Mouse (Mus musculus) ES-Bruce4 (cell line): ENCODE results near the gene Marf1. TPM values are rescaled to one million over a fixed set of nuclear protein-coding genes. Genes with fewer than 3 reads are reported as not detected.
"Not testable (repeated sequence)": the region's sequence is repeated elsewhere in the genome, so short reads cannot be mapped to it uniquely, and the experiment has no call there.

ENCODE experiments used
- H3K27ac ChIP-seq: 2 replicates; pipeline ENCODE4 v1.5.1; 2012; ENCODE audit warnings: low read length, inconsistent platforms; ENCODE audit not compliant: insufficient read depth
- H3K27me3 ChIP-seq: 2 replicates; pipeline ENCODE4 v1.6.1; 2012; ENCODE audit warnings: mild to moderate bottlenecking, low read length, inconsistent platforms; ENCODE audit not compliant: control insufficient read depth, poor library complexity, insufficient read depth, severe bottlenecking
- H3K36me3 ChIP-seq: 2 replicates; pipeline ENCODE4 v1.6.1; 2012; ENCODE audit warnings: inconsistent platforms, mild to moderate bottlenecking, low read length, moderate library complexity; ENCODE audit not compliant: control insufficient read depth, poor library complexity, insufficient read depth, severe bottlenecking
- H3K4me1 ChIP-seq: one replicate; pipeline ENCODE4 v1.8.1; 2011; ENCODE audit warnings: low read length; ENCODE audit not compliant: control insufficient read depth, insufficient read depth
- H3K4me3 ChIP-seq: 2 replicates; pipeline ENCODE4 v1.5.1; 2011; ENCODE audit warnings: low read depth, mild to moderate bottlenecking, low read length
- H3K9ac ChIP-seq: 2 replicates; pipeline ENCODE4 v1.6.1; 2012; ENCODE audit warnings: low read depth, mild to moderate bottlenecking, inconsistent platforms; ENCODE audit not compliant: poor library complexity, severe bottlenecking
- H3K9me3 ChIP-seq: replicated peaks from 2 replicates; pipeline ENCODE4 v1.6.1; 2012; ENCODE audit warnings: mild to moderate bottlenecking, low read length, inconsistent platforms; ENCODE audit not compliant: control insufficient read depth, poor library complexity, insufficient read depth, severe bottlenecking
- CTCF ChIP-seq: IDR thresholded peaks from one replicate; pipeline ENCODE4 v1.8.1; 2011; ENCODE audit warnings: low read depth, low read length
- EP300 ChIP-seq: IDR thresholded peaks from 2 replicates; pipeline ENCODE4 v1.6.1; 2011; ENCODE audit warnings: low read depth, low read length; ENCODE audit not compliant: insufficient read depth
- POLR2A ChIP-seq: IDR thresholded peaks from one replicate; pipeline ENCODE4 v1.8.1; 2011; ENCODE audit warnings: low read length; ENCODE audit not compliant: insufficient read depth
- polyA plus RNA-seq: library from polyadenylated mRNA; stranded (reverse); fragments of >200 nt; gene quantifications from 2 replicates; pipeline ENCODE4 v1.2.4, GENCODE M21; 2011; ENCODE audit warnings: low read depth; ENCODE audit not compliant: missing spikeins, insufficient read depth, insufficient read length

Marf1 gene
- polyA plus RNA-seq, 1 experiment: 72.3 TPM

GRCm38 (mm10) chr16:14160941-14161340, 2.2 kb downstream of the Marf1 start:
- Histone ChIP-seq H3K9ac (no peak overlapping the region), H3K27me3 (no peaks in the 10 kb centered on the region), H3K36me3 (no peaks in the 10 kb centered on the region), H3K27ac (no peak overlapping the region), H3K4me1 (no peaks in the 10 kb centered on the region), H3K4me3 (no peak overlapping the region), H3K9me3 (no peaks in the 10 kb centered on the region)
- TF ChIP-seq EP300 (no peak), CTCF (no peak), POLR2A (no peak)

GRCm38 (mm10) chr16:14159746-14160131, 3.4 kb downstream of the Marf1 start:
- Histone ChIP-seq H3K4me3 (peak overlapping the region; percentile 83), H3K9me3 (no peaks in the 10 kb centered on the region), H3K36me3 (no peaks in the 10 kb centered on the region; the same call in 1 of the 2 replicates), H3K4me1 (no peaks in the 10 kb centered on the region), H3K9ac (peak overlapping the region; percentile 77), H3K27me3 (no peaks in the 10 kb centered on the region), H3K27ac (peak overlapping the region; percentile 95)
- no peak for TF ChIP-seq CTCF
- TF ChIP-seq EP300: no peak
- no peak for TF ChIP-seq POLR2A

GRCm38 (mm10) chr16:14158936-14159745, 4.0 kb downstream of the Marf1 start:
- H3K9me3 ChIP-seq: no peaks in the 10 kb centered on the region
- TF ChIP-seq EP300: peak; percentile 17; the same call in 1 of the 2 replicates
- TF ChIP-seq POLR2A: peak; percentile 59
- TF ChIP-seq CTCF: no peak

GRCm38 (mm10) chr16:14158536-14158935, 4.6 kb downstream of the Marf1 start:
- H3K4me3 ChIP-seq: peak overlapping the region; percentile 92
- H3K27ac ChIP-seq: peak overlapping the region; percentile 36
- peak overlapping the region; percentile 73 for H3K9ac ChIP-seq
- no peaks in the 10 kb centered on the region for H3K4me1 ChIP-seq
- no peaks in the 10 kb centered on the region for H3K27me3 ChIP-seq
- H3K9me3 ChIP-seq: no peaks in the 10 kb centered on the region
- TF ChIP-seq CTCF (no peak), EP300 (no peak), POLR2A (no peak)
- peaks cover 3% of the 10 kb centered on the region for H3K36me3 ChIP-seq

More at GRCm38 (mm10) chr16:14158936-14159745, 4.0 kb downstream of the Marf1 start:
- Histone ChIP-seq H3K27ac (peak overlapping the region; percentile 95), H3K27me3 (no peaks in the 10 kb centered on the region), H3K9ac (peak overlapping the region; percentile 77), H3K36me3 (no peaks in the 10 kb centered on the region; the same call in 1 of the 2 replicates), H3K4me1 (no peaks in the 10 kb centered on the region), H3K4me3 (peak overlapping the region; percentile 92)

- Histone ChIP-seq H3K36me3 (peaks cover 17% of the 10 kb centered on the region), H3K27ac (no peak overlapping the region), H3K4me3 (no peak overlapping the region), H3K27me3 (no peaks in the 10 kb centered on the region), H3K9ac (no peak overlapping the region), H3K4me1 (no peaks in the 10 kb centered on the region), H3K9me3 (no peaks in the 10 kb centered on the region)
- no peak for TF ChIP-seq EP300
- TF ChIP-seq POLR2A: no peak
- no peak for TF ChIP-seq CTCF
These were observed 6.8 kb downstream of the Marf1 start for GRCm38 (mm10) chr16:14156312-14156711.

- not testable (repeated sequence) for H3K27ac ChIP-seq, H3K4me3 ChIP-seq, H3K4me1 ChIP-seq, H3K9ac ChIP-seq, H3K27me3 ChIP-seq, H3K9me3 ChIP-seq
- H3K36me3 ChIP-seq: peaks cover 19% of the 10 kb centered on the region
These were observed 7.5 kb downstream of the Marf1 start for GRCm38 (mm10) chr16:14155638-14156037.
